Mouse (Mus musculus) E14TG2a.4 (cell line): Measurements from ENCODE around the gene Abcg8.

Source experiments
- H3K27me3 ChIP-seq: 2 replicates; pipeline ENCODE4 v1.6.1; 2014; ENCODE audit warnings: low read length, control low read depth; ENCODE audit not compliant: insufficient read depth
- H3K36me3 ChIP-seq: 2 replicates; pipeline ENCODE4 v1.6.1; 2014; ENCODE audit warnings: low read length, control low read depth; ENCODE audit not compliant: insufficient read depth
- H3K4me1 ChIP-seq: replicated peaks from 2 replicates; pipeline ENCODE4 v1.6.1; 2014; ENCODE audit warnings: low read depth, low read length, control low read depth
- H3K4me3 ChIP-seq: replicated peaks from 2 replicates; pipeline ENCODE4 v1.5.1; 2014; ENCODE audit warnings: mild to moderate bottlenecking, low read length
- H3K9me3 ChIP-seq: 2 replicates; pipeline ENCODE4 v1.6.1; 2014; ENCODE audit warnings: low read length, control low read depth
- CTCF ChIP-seq: conservative IDR thresholded peaks from 2 replicates; pipeline ENCODE4 v1.5.1; 2014; ENCODE audit warnings: low read length
- NANOG ChIP-seq: IDR thresholded peaks from 2 replicates; pipeline ENCODE4 v1.6.1; 2014; ENCODE audit warnings: borderline replicate concordance, low read length, mixed read lengths
- POU5F1 ChIP-seq: IDR thresholded peaks from 2 replicates; pipeline ENCODE4 v1.6.1; 2014; ENCODE audit warnings: low read length, borderline replicate concordance

The Abcg8 gene

DNA sequence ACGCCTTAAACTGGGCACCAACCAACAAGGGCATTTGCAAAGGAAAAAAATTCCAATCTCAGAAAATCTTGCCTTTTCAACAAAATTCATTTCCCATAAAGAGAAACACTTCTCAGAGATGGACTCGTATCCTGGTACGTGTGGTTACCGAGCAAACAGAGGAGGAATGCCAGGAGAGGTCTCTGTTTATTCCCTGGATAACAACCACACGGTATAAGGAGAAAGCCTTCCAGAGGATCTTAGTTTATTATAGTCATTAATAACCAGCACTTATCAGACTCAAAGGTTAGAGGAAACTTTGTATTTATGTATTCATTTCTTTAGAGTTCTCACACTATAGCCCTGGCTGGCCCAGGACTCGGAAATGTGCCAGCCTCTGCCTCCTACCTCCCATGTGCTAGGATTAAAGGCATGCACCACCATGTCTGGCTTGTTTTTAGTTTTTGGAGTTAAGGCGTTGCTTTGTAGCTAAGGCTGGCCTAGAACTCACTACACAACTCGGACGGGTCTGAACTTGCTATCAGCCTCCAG, 72.1 kb downstream of the Abcg8 start:
- Histone ChIP-seq H3K4me1 (peaks cover 26% of the 10 kb centered on the region), H3K9me3 (no peaks in the 10 kb centered on the region), H3K27me3 (0 out of 2 replicates have a peak, but pooled peaks cover 8% of the 10 kb centered on the region), H3K4me3 (no peak overlapping the region), H3K36me3 (peaks cover 72% of the 10 kb centered on the region)
- no peak for TF ChIP-seq POU5F1
- TF ChIP-seq NANOG: no peak
- TF ChIP-seq CTCF: no peak

DNA sequence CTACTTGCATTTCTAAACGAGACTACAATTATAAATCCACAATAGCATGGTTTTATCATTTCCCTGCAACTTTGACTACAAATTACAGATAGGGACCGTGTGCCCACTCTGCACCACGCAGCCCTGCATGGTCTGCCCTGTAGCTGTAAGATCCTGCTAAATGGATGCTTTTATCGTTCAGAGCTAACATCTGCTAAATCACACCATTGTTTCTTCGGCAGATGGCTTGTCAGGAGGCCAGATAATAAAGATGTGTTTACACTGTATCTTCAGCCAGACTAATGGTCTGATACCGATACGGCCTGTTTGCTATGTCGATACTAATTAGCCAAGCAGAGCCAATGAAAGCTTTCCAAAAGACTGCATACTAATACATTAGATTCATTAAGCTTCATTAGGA, 73.2 kb downstream of the Abcg8 start:
- Histone ChIP-seq H3K27me3 (0 out of 2 replicates have a peak, but pooled peaks cover 7% of the 10 kb centered on the region), H3K4me1 (peaks cover 21% of the 10 kb centered on the region), H3K4me3 (no peak overlapping the region), H3K36me3 (peaks cover 81% of the 10 kb centered on the region), H3K9me3 (no peaks in the 10 kb centered on the region)
- no peak for TF ChIP-seq POU5F1
- no peak for TF ChIP-seq CTCF
- no peak for TF ChIP-seq NANOG
